Mouse (Mus musculus) lung, postnatal 0 days (tissue): Measurements from ENCODE around the gene Psat1. TPM values are rescaled to one million over a fixed set of nuclear protein-coding genes. Genes with fewer than 3 reads are reported as not detected.

Source experiments
- ATAC-seq: fragments of 200-750 bp; cut with Nextera tagmentation; 2 replicates; pipeline ENCODE4 v1.8.0; 2017; ENCODE audit warnings: moderate library complexity
- DNase-seq: peaks from one replicate; pipeline ENCODE4 v3.0.0-alpha.2; 2016; ENCODE audit warnings: low spot score
- H3K27ac ChIP-seq: fragments of 300-500 bp; sonication (generic); 2 replicates; pipeline ENCODE4 v1.5.1; 2014; ENCODE audit warnings: antibody characterized with exemption, mild to moderate bottlenecking, low read length, mixed read lengths
- H3K27me3 ChIP-seq: fragments of 300-500 bp; sonication (generic); replicated peaks from 2 replicates; pipeline ENCODE4 v1.6.1; 2014; ENCODE audit warnings: low read length, mixed read lengths; ENCODE audit not compliant: insufficient read depth
- H3K36me3 ChIP-seq: fragments of 300-500 bp; sonication (generic); 2 replicates; pipeline ENCODE4 v1.6.1; 2014; ENCODE audit warnings: low read length, mixed read lengths; ENCODE audit not compliant: insufficient read depth
- H3K4me1 ChIP-seq: fragments of 300-500 bp; sonication (generic); 2 replicates; pipeline ENCODE4 v1.6.1; 2014; ENCODE audit warnings: antibody characterized with exemption, low read depth, low read length, mixed read lengths; ENCODE audit not compliant: insufficient read depth
- H3K4me2 ChIP-seq: fragments of 300-500 bp; sonication (generic); replicated peaks from 2 replicates; pipeline ENCODE4 v1.6.1; 2014; ENCODE audit warnings: low read depth, mild to moderate bottlenecking, low read length, moderate library complexity, mixed read lengths
- H3K4me3 ChIP-seq: fragments of 300-500 bp; sonication (generic); 2 replicates; pipeline ENCODE4 v1.5.1; 2014; ENCODE audit warnings: low read depth, low read length
- H3K9ac ChIP-seq: fragments of 300-500 bp; sonication (generic); replicated peaks from 2 replicates; pipeline ENCODE4 v1.6.1; 2014; ENCODE audit warnings: low read depth, mild to moderate bottlenecking
- H3K9me3 ChIP-seq: fragments of 300-500 bp; sonication (generic); 2 replicates; pipeline ENCODE4 v1.6.1; 2016; ENCODE audit warnings: low read length, mixed read lengths
- CTCF ChIP-seq: IDR thresholded peaks from 2 replicates; pipeline ENCODE4 v1.5.1; 2016; ENCODE audit warnings: antibody characterized with exemption, mild to moderate bottlenecking
- EP300 ChIP-seq: IDR thresholded peaks from 2 replicates; pipeline ENCODE4 v1.6.1; 2016; ENCODE audit warnings: antibody characterized with exemption, mild to moderate bottlenecking, control low read depth
- WGBS: fragments of 180-500 bp; shearing (Covaris S2); extraction: QIAGEN DNeasy Blood & Tissue Kit; methylation state at CpG from one replicate; pipeline ENCODE4 v1.1.7; 2014; 5-methylcytosine and 5-hydroxymethylcytosine counted together
- polyA plus RNA-seq: library from polyadenylated mRNA; unstranded; fragments of >200 nt; fragmentation: Nextera tagmentation; extraction: Ambion mirVana; gene quantifications from 2 replicates; pipeline ENCODE4 v1.2.1, GENCODE M21; 2015

Psat1 gene
- polyA plus RNA-seq, 1 experiment from 2014 or later = 35.2 TPM

- no peaks in the 10 kb centered on the region for H3K4me1 ChIP-seq
- no peak overlapping the region for H3K4me3 ChIP-seq
- ATAC-seq (no peak), DNase-seq (no peak)
- no peaks in the 10 kb centered on the region for H3K9me3 ChIP-seq
- TF ChIP-seq CTCF = no peak
- TF ChIP-seq EP300 = no peak
- H3K27ac ChIP-seq = no peak overlapping the region
- no peaks in the 10 kb centered on the region for H3K36me3 ChIP-seq
- H3K9ac ChIP-seq = no peak overlapping the region
- H3K4me2 ChIP-seq = no peak overlapping the region
- H3K27me3 ChIP-seq = no peaks in the 10 kb centered on the region
These were observed 81.7 kb downstream of the Psat1 start for GRCm38 (mm10) chr19:15865431-15865830.

GRCm38 (mm10) chr19:15864129-15864528 is 83.0 kb downstream of the Psat1 start:
- no peak overlapping the region for H3K4me3 ChIP-seq
- H3K4me2 ChIP-seq = no peak overlapping the region
- H3K9me3 ChIP-seq = no peaks in the 10 kb centered on the region
- no peak overlapping the region for H3K27ac ChIP-seq
- no peaks in the 10 kb centered on the region for H3K27me3 ChIP-seq
- no peak for ATAC-seq
- DNase-seq = no peak
- WGBS = 77% methylated on average over 2 of the region's 2 CpGs
- TF ChIP-seq CTCF = no peak
- TF ChIP-seq EP300 = no peak
- no peak overlapping the region for H3K9ac ChIP-seq
- H3K36me3 ChIP-seq = no peaks in the 10 kb centered on the region
- no peaks in the 10 kb centered on the region for H3K4me1 ChIP-seq

- no peaks in the 10 kb centered on the region for H3K36me3 ChIP-seq
- WGBS = 86% methylated on average over 5 of the region's 5 CpGs
- no peaks in the 10 kb centered on the region for H3K9me3 ChIP-seq
- DNase-seq (no peak), ATAC-seq (no peak)
- TF ChIP-seq CTCF (no peak), EP300 (no peak)
- H3K4me3 ChIP-seq = no peak overlapping the region
- no peak overlapping the region for H3K4me2 ChIP-seq
- no peaks in the 10 kb centered on the region for H3K27me3 ChIP-seq
- H3K27ac ChIP-seq = no peak overlapping the region
- no peaks in the 10 kb centered on the region for H3K4me1 ChIP-seq
- H3K9ac ChIP-seq = no peak overlapping the region
These were observed 91.8 kb downstream of the Psat1 start for GRCm38 (mm10) chr19:15855379-15855778.

Other genes starting within 250 kb of the Psat1 start
- 10.4 and 12.3 TPM in 2 replicates for gene Cep78, start 37.7 kb upstream of the Psat1 start, polyA plus RNA-seq
- 27.6 and 30.2 TPM in 2 replicates for gene Gnaq, start 185.5 kb upstream of the Psat1 start, polyA plus RNA-seq